Mouse (Mus musculus) neural tube, embryonic 15.5 days (tissue): ENCODE data around the gene Elavl2. TPM values are rescaled to one million over a fixed set of nuclear protein-coding genes. Genes with fewer than 3 reads are reported as not detected.
A peak's percentile ranks its signal among the peaks of the same experiment; 100 is the strongest.

ENCODE experiments used
- ATAC-seq: fragments of 200-750 bp; cut with Nextera tagmentation; 2 replicates; pipeline ENCODE4 v1.8.0; 2017; ENCODE audit warnings: mild to moderate bottlenecking, moderate TSS enrichment, moderate library complexity; ENCODE audit not compliant: low FRiP score
- H3K27ac ChIP-seq: fragments of 300-500 bp; sonication (generic); replicated peaks from 2 replicates; pipeline ENCODE4 v1.5.1; 2015; ENCODE audit warnings: mild to moderate bottlenecking, inconsistent platforms
- H3K27me3 ChIP-seq: fragments of 300-500 bp; sonication (generic); replicated peaks from 2 replicates; pipeline ENCODE4 v1.6.1; 2015; ENCODE audit warnings: inconsistent platforms
- H3K36me3 ChIP-seq: fragments of 300-500 bp; sonication (generic); 2 replicates; pipeline ENCODE4 v1.6.1; 2015; ENCODE audit warnings: inconsistent platforms
- H3K4me1 ChIP-seq: fragments of 300-500 bp; sonication (generic); 2 replicates; pipeline ENCODE4 v1.6.1; 2015; ENCODE audit warnings: inconsistent platforms
- H3K4me2 ChIP-seq: fragments of 300-500 bp; sonication (generic); 2 replicates; pipeline ENCODE4 v1.6.1; 2015; ENCODE audit warnings: inconsistent platforms, mild to moderate bottlenecking, moderate library complexity
- H3K4me3 ChIP-seq: fragments of 300-500 bp; sonication (generic); replicated peaks from 2 replicates; pipeline ENCODE4 v1.5.1; 2015; ENCODE audit warnings: mild to moderate bottlenecking, inconsistent platforms
- H3K9ac ChIP-seq: fragments of 300-500 bp; sonication (generic); replicated peaks from 2 replicates; pipeline ENCODE4 v1.6.1; 2015; ENCODE audit warnings: mild to moderate bottlenecking, inconsistent platforms
- H3K9me3 ChIP-seq: fragments of 300-500 bp; sonication (generic); replicated peaks from 2 replicates; pipeline ENCODE4 v1.6.1; 2016; ENCODE audit warnings: inconsistent platforms
- whole genome bisulfite sequencing: fragments of 180-500 bp; shearing (Covaris S2); methylation state at CpG from one replicate; pipeline ENCODE4 v1.1.7; 2015; ENCODE audit warnings: mixed read lengths; 5-methylcytosine and 5-hydroxymethylcytosine counted together
- polyA plus RNA-seq: library from polyadenylated mRNA; unstranded; fragments of >200 nt; fragmentation: Nextera tagmentation; extraction: Ambion mirVana; gene quantifications from 2 replicates; pipeline ENCODE4 v1.2.1, GENCODE M21; 2015

The Elavl2 gene
- polyA plus RNA-seq, 1 experiment from 2014 or later: 158 TPM

GRCm38 (mm10) chr4:91375372-91375687 is 25.3 kb downstream of the Elavl2 start:
- no peak for ATAC-seq
- no peaks in the 10 kb centered on the region for H3K36me3 ChIP-seq
- under 1% methylated on average over 7 of the region's 7 CpGs for WGBS
- 0 out of 2 replicates have a peak, but pooled peaks cover 4% of the 10 kb centered on the region for H3K27me3 ChIP-seq
- H3K4me3 ChIP-seq: peak overlapping the region; percentile 57
- H3K4me1 ChIP-seq: peaks cover 31% of the 10 kb centered on the region
- peak overlapping the region; percentile 91 for H3K27ac ChIP-seq
- H3K9ac ChIP-seq: peak overlapping the region; percentile 85
- no peaks in the 10 kb centered on the region for H3K9me3 ChIP-seq
- peak overlapping the region; percentile 95 for H3K4me2 ChIP-seq

- peaks cover 31% of the 10 kb centered on the region for H3K4me1 ChIP-seq
- H3K9ac ChIP-seq: peak overlapping the region; percentile 85
- under 1% methylated on average over 45 of the region's 46 CpGs for WGBS
- peak overlapping the region; percentile 95 for H3K4me2 ChIP-seq
- no peaks in the 10 kb centered on the region for H3K9me3 ChIP-seq
- H3K27me3 ChIP-seq: 0 out of 2 replicates have a peak, but pooled peaks cover under 1% of the 10 kb centered on the region
- H3K4me3 ChIP-seq: peak overlapping the region; percentile 57
- H3K36me3 ChIP-seq: no peaks in the 10 kb centered on the region
- ATAC-seq: peak; percentile 9; the same call in 1 of the 2 replicates
- peak overlapping the region; percentile 91 for H3K27ac ChIP-seq
Observed at GRCm38 (mm10) chr4:91374571-91375371, 25.8 kb downstream of the Elavl2 start.

- Histone ChIP-seq H3K9ac (peak overlapping the region; percentile 85), H3K27ac (peak overlapping the region; percentile 91), H3K4me1 (peaks cover 35% of the 10 kb centered on the region), H3K4me3 (peak overlapping the region; percentile 57), H3K36me3 (no peaks in the 10 kb centered on the region), H3K27me3 (no peaks in the 10 kb centered on the region), H3K4me2 (peak overlapping the region; percentile 95), H3K9me3 (no peaks in the 10 kb centered on the region)
- no peak for ATAC-seq
- WGBS: 4% methylated on average over 13 of the region's 13 CpGs
Observed at GRCm38 (mm10) chr4:91372844-91373243, 27.7 kb downstream of the Elavl2 start.

DNA sequence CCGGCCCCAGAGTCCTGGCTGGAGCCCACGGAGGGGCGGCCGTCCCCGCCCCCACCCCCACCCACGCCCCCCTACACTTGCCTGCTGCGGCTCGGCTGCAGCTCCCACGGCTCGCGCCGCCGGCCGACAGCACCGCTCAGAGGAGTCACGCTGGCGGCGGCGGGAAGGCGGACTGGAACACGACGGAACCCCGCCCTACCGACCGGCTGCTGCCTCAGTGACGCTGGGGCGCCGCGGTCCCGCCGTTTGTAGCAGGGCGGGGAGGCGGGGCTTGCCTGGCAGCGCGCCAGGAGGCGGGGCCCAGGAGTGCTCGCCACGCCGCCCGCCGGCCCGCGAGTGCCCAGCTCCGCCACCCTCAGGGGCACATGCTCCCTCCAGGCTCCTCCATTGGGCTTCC is 28.8 kb downstream of the Elavl2 start:
- H3K9ac ChIP-seq: peak overlapping the region; percentile 85
- peak overlapping the region; percentile 57 for H3K4me3 ChIP-seq
- H3K9me3 ChIP-seq: no peaks in the 10 kb centered on the region
- peak; percentile 62 for ATAC-seq
- H3K27ac ChIP-seq: peak overlapping the region; percentile 91
- no peaks in the 10 kb centered on the region for H3K27me3 ChIP-seq
- under 1% methylated on average over 43 of the region's 44 CpGs for WGBS
- H3K4me2 ChIP-seq: peak overlapping the region; percentile 95
- no peaks in the 10 kb centered on the region for H3K36me3 ChIP-seq
- peaks cover 35% of the 10 kb centered on the region for H3K4me1 ChIP-seq

DNA sequence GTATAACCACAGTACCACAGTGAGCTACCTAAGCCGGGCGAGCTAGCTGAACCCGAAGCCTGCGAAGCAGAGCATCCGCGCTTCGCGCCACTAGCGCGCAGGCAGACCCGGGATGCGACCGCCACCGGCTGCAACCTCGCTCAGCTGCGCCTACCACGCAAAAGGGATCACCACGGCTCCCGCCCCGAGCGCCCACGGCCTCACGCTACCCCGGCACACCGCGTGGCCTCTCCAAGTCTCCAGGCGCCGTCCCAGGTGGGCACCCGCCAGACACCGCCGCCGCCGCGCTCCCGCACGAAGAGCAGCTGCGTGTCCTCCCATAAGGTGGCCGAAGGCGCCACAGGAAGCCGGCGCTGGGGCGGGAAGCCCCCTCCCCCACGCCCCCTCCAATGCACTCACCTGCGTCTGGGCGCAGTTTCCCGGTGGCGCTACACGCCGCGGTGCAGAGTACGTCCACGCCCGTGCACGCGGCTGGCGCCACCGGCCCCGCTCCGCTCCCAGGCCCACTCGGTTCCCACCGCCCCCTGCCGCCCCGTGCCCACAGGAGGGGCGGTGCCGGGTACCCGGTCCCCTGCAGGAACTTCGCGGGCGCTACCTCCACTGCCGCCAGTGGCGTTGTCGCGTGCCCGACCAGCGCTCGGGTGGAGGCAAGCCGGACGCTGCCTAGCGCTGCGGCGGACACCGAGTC is 29.3 kb downstream of the Elavl2 start:
- Histone ChIP-seq H3K9me3 (no peaks in the 10 kb centered on the region), H3K4me2 (peak overlapping the region; percentile 95), H3K27ac (peak overlapping the region; percentile 91), H3K27me3 (no peaks in the 10 kb centered on the region), H3K4me1 (peaks cover 35% of the 10 kb centered on the region), H3K36me3 (no peaks in the 10 kb centered on the region), H3K9ac (peak overlapping the region; percentile 85), H3K4me3 (peak overlapping the region; percentile 57)
- WGBS: under 1% methylated on average over 82 of the region's 82 CpGs
- ATAC-seq: peak; percentile 53

- ATAC-seq: no peak
- WGBS: 78% methylated on average over 12 of the region's 12 CpGs
- no peak overlapping the region for H3K4me2 ChIP-seq
- H3K9ac ChIP-seq: no peak overlapping the region
- no peaks in the 10 kb centered on the region for H3K27me3 ChIP-seq
- H3K9me3 ChIP-seq: no peaks in the 10 kb centered on the region
- H3K4me3 ChIP-seq: no peak overlapping the region
- H3K4me1 ChIP-seq: peaks cover 26% of the 10 kb centered on the region
- no peaks in the 10 kb centered on the region; the same call in 1 of the 2 replicates for H3K36me3 ChIP-seq
- no peak overlapping the region for H3K27ac ChIP-seq
Observed at GRCm38 (mm10) chr4:91365276-91365675, 35.3 kb downstream of the Elavl2 start.

DNA sequence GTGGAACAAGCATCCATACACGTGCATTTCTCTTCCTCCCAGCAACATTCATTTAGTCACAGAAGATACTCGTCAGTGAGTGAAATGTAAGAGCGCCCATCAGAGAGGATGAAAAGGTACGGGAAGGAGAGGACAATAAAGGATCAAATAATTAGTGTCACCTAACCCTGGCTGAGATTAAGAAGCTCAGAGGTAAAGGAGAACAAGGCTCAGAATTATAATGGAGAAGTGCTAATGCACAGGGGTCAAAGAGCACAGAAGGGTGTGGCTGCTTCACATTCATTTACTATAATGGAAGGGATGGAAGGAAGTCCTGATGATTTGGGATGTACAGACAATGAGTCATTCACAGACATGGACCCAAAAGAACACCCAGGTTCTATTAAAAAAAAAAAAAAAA is 36.6 kb downstream of the Elavl2 start:
- Histone ChIP-seq H3K27ac (no peak overlapping the region), H3K9ac (no peak overlapping the region), H3K4me3 (no peak overlapping the region), H3K27me3 (no peaks in the 10 kb centered on the region), H3K4me1 (peaks cover 19% of the 10 kb centered on the region), H3K4me2 (no peak overlapping the region), H3K9me3 (no peaks in the 10 kb centered on the region), H3K36me3 (no peaks in the 10 kb centered on the region; the same call in 1 of the 2 replicates)
- ATAC-seq: no peak
- WGBS: 67% methylated on average over 4 of the region's 4 CpGs

DNA sequence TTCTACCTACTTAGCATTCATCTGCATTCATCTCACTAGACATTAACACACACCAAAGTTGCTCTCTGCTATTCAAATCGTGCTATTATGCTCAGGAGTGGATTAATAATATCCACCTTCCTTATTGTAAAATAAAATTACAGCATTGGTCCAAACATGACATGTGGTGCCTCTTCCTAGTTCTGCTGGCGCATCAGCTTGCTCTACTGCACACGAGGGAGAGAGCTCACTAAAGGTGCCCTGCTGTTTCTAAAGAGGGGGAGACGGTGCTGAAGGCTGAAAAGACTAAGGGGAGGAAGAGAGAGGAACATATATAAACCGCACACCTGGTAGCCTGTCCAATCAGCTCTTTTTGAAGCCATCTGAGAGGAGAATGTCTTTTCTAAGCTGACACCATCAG is 38.1 kb downstream of the Elavl2 start:
- peaks cover 19% of the 10 kb centered on the region for H3K4me1 ChIP-seq
- 22% methylated on average over 5 of the region's 5 CpGs for WGBS
- peak; percentile 36; the same call in 1 of the 2 replicates for ATAC-seq
- no peaks in the 10 kb centered on the region; the same call in 1 of the 2 replicates for H3K36me3 ChIP-seq
- H3K27ac ChIP-seq: no peak overlapping the region
- H3K9ac ChIP-seq: no peak overlapping the region
- H3K9me3 ChIP-seq: no peaks in the 10 kb centered on the region
- H3K4me3 ChIP-seq: no peak overlapping the region
- no peak overlapping the region for H3K4me2 ChIP-seq
- H3K27me3 ChIP-seq: no peaks in the 10 kb centered on the region

DNA sequence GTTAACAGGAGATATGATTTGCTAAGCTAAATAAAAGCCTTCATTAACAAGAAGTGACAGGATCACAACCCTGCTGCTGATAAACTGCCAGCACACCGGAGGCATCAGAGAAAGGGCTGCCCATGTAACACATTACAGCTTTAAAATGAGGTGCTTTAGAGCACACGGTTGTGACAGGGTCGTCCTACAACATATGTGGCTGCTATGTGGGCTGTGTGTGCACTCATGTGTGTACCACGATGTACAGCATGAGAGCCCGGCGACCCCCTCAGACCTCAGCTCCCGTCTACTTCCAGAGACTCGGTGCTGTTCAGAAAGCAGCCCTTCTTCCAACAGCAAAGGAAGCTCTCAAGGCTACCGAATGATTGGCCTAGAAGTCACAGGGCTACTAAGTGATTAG is 47.4 kb downstream of the Elavl2 start:
- Histone ChIP-seq H3K4me1 (peaks cover 15% of the 10 kb centered on the region), H3K27ac (no peak overlapping the region), H3K4me3 (no peak overlapping the region), H3K9me3 (no peaks in the 10 kb centered on the region), H3K4me2 (no peak overlapping the region), H3K36me3 (no peaks in the 10 kb centered on the region), H3K9ac (no peak overlapping the region), H3K27me3 (no peaks in the 10 kb centered on the region)
- 0 out of 2 replicates have a peak, but pooled peaks have one; percentile 18 for ATAC-seq
- 68% methylated on average over 9 of the region's 9 CpGs for WGBS

DNA sequence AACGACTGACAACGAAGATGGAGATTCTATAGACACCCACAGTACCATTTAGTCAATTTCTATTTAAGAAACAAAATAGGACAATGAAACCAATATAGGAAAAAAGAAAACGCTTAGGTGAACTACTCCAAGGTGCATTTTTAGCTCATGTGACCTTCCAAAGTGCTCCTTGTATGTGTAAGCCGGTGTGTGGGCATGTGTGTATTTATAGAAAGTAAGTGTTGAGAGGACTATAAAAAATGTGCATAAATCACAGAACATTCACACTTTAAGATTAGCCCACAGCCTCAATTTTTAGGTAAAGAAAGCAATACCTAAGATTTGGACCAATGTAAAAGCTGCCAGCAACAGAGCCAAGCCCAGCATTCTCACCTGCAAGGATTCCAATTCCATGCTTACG is 51.0 kb downstream of the Elavl2 start:
- no peak for ATAC-seq
- Histone ChIP-seq H3K27me3 (no peaks in the 10 kb centered on the region), H3K9ac (no peak overlapping the region), H3K4me2 (no peak overlapping the region), H3K4me3 (no peak overlapping the region), H3K27ac (no peak overlapping the region), H3K36me3 (no peaks in the 10 kb centered on the region), H3K4me1 (peaks cover 20% of the 10 kb centered on the region), H3K9me3 (no peaks in the 10 kb centered on the region)
- 88% methylated on average over 5 of the region's 5 CpGs for WGBS

DNA sequence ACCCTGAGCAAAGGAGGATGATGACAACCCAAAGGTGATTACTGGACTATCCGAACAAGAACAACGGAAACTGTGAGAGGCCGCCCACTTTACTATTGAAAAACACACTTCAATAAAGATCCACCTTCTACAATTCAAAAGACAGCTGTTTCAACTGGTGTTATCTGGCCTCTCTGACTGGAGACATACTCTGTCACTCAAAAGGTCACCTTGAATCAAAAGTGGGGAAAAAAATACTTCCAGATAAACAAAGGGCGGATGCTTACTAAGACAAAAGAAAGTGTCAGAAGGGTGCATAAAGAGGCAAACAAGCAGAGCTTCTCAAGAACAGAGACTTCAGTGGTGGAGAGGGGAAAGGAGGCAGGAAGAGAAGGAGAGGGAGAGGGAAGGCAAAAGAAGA is 66.4 kb downstream of the Elavl2 start:
- Histone ChIP-seq H3K27me3 (no peaks in the 10 kb centered on the region), H3K9ac (no peak overlapping the region), H3K4me2 (no peak overlapping the region), H3K27ac (no peak overlapping the region), H3K4me1 (peaks cover 13% of the 10 kb centered on the region; the same call in 1 of the 2 replicates), H3K4me3 (no peak overlapping the region), H3K9me3 (no peaks in the 10 kb centered on the region), H3K36me3 (no peaks in the 10 kb centered on the region)
- no peak for ATAC-seq
- 91% methylated on average over 4 of the region's 4 CpGs for WGBS

DNA sequence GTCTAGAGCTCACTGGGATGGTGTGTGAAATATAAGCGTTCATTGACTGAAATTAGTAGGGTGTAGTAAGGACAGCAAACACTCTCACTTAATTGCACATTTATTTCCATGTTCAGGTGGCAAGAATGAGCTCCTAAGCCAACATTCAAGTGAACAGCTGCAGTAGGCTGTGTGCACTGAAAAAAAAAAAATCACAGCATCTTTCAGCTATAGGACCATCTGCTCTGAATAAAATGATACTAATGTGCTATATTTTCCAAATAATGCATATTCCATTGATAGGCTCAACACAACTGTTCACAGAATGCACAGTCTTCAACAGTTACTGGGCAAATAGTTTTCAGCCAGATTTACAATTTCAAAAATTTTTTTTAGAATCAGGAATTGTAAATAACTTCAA is 89.8 kb downstream of the Elavl2 start:
- no peak overlapping the region for H3K4me2 ChIP-seq
- H3K36me3 ChIP-seq: peaks cover 9% of the 10 kb centered on the region
- H3K4me3 ChIP-seq: no peak overlapping the region
- WGBS: 78% methylated on average over 1 of the region's 1 CpGs
- H3K9ac ChIP-seq: no peak overlapping the region
- peaks cover 16% of the 10 kb centered on the region for H3K4me1 ChIP-seq
- H3K9me3 ChIP-seq: no peaks in the 10 kb centered on the region
- H3K27me3 ChIP-seq: no peaks in the 10 kb centered on the region
- no peak for ATAC-seq
- H3K27ac ChIP-seq: no peak overlapping the region
